Mouse (Mus musculus) T-helper 2 cell (primary cell): ENCODE measurements around the gene Gpc6.

Source experiments
- in situ Hi-C: fragments of 300-600 bp; cut with MboI, MseI; formaldehyde crosslinking; loops from one replicate; pipeline ENCODE4 v1.15.1; 2025; ENCODE audit warnings: high pct_unique_total_duplicates

The Gpc6 gene

GRCm38 (mm10) chr14:117918724-117919123 is 993.6 kb downstream of the Gpc6 start:
- in situ Hi-C loops, result no loop called here

DNA sequence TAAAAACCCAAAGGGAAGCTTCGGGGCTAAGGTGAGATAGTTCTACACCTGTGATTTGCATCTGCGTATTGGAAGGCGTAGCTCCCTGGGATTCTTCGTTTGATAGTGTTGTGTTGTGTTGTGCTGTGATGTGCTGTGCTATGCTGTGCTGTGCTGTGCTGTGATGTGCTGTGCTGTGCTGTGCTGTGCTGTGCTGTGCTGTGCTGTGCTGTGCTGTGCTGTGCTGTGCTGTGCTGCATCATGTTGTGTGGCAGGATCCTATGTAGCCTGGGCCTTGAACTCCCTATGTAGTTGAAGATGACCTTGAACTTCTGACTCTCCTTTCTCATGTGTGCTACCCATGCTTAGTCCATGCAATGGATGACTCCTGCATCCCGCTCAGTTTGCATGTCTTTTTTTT is 994.5 kb downstream of the Gpc6 start:
- in situ Hi-C loops, result no loop called here

- in situ Hi-C loops, result no loop called here
Measured at GRCm38 (mm10) chr14:117921393-117922014, 996.4 kb downstream of the Gpc6 start.

GRCm38 (mm10) chr14:117923667-117924066 is 998.6 kb downstream of the Gpc6 start:
- in situ Hi-C loops, result no loop called here

GRCm38 (mm10) chr14:117930105-117930847 is 1005.2 kb downstream of the Gpc6 start:
- in situ Hi-C loops, result no loop called here

GRCm38 (mm10) chr14:117930848-117931816 is 1006.0 kb downstream of the Gpc6 start:
- in situ Hi-C loops, result no loop called here

- in situ Hi-C loops, result no loop called here
Measured at GRCm38 (mm10) chr14:117932163-117932851, 1007.2 kb downstream of the Gpc6 start.

DNA sequence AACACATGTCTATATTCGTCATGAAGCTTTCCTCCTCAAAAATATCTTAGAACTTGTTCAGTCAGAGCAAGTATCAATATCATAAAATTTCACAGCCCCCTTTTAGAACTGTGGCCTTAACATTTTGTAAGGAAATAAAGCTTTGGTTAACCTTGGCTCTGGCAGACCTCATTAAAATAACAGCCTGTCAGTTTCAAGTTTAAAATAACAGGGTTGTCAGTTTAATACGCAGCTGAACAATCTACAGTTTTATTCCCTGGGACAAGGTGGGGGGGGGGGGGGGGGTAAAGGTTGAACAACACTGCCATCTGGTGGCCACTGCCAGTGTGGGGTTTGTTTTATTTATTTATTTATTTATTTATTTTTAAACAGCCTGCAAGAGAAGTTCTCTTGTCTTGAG is 1013.4 kb downstream of the Gpc6 start:
- in situ Hi-C loops, result no loop called here

DNA sequence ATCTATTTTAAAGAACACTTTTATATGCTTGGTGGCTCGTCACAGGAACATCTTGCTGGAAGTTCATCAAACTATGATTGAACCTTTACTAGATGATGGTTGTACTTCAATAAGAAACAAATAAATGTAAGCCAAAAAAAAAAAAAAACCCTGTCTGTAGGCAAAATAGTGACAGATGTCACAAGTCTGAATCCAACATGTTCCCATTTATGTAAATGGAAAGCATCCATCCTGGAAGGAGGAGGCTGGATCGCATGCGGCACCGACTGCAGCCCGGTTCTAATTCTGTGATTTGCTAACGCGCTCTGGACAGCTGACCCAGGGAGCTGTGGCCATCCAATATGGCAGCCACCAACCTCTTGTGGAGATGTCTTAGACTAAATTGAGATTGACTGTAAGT is 1014.4 kb downstream of the Gpc6 start:
- in situ Hi-C loops, result no loop called here

- in situ Hi-C loops, result no loop called here
Measured at GRCm38 (mm10) chr14:117945920-117946503, 1020.9 kb downstream of the Gpc6 start.

- in situ Hi-C loops, result no loop called here
Measured at GRCm38 (mm10) chr14:117951265-117951664, 1026.2 kb downstream of the Gpc6 start.

DNA sequence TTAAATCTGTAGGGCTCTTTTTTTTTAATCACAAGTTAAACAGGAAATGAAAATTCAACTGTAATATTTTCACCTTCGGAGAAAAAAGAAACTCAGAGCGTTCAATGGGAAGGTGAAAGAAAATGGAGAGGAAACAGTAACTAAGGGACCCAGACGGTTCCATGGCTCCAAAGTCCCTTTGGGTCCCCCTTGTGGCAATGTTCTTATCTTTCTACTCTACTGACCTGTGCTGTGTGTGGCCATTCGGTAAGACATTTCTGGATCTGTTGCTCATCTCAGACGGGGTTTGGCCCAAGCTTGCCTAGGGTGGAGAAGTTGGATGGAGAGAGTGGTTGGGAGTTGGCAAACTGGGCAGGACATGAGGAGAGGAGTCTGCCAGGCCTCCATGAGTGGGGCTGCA is 1026.6 kb downstream of the Gpc6 start:
- in situ Hi-C loops, result no loop called here

DNA sequence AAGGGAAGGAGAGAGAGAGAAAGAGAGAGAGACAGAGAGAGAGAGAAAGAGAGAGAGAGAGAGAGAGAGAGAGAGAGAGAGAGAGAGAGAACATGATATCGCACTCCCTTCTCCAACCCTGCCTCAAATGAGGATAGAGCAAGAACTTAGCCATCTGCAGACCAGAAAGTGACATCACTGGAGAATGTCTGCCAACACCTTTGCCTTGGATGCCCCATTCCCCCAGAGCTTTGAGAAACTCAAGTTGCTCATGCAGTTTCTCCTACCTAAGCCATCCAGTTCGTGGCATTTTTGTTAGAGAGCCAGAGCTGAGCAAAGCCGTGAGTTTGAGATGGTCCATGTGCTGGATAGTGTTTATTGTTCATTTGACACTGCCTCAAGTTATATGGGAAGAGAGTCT is 1030.9 kb downstream of the Gpc6 start:
- in situ Hi-C loops, result no loop called here

DNA sequence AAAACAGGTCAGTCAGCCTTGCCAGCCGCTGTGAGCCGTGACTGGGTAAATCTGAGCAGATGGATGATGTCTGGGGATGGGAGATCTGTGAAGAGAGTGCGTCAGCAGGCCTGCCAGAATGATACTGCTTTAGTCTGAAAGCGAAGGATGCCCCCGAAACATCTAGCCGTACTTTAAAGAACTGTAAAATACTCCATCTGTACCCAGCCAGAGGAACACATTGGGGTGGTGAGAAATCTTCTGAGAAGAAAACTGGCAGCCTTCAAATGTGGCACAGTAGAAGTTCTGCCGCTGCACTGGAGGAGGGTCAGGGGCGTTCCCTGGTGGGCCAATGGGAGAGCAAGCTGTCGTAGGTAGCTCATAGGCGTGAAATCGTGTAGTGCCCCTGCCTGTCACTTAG is 1033.3 kb downstream of the Gpc6 start:
- in situ Hi-C loops, result no loop called here

DNA sequence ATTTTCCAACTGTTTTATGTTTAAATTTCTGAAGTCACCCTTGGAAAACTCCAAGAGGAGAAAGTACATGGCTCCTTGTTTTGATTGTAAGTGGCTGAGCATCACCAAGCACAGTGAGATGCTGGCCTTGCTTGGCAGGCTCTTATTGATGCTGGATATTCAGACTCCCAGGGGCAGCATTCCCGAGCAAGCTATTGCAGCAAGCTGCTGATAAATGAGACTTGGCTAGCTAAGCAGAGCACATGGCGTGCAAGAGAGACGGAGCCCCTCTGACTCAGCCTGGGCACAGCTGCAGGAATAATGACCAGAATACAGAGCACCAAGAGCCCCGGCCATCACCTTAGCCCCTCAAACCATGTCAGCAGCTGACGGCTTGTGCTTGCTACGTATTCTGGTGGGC is 1036.2 kb downstream of the Gpc6 start:
- in situ Hi-C loops, result no loop called here

DNA sequence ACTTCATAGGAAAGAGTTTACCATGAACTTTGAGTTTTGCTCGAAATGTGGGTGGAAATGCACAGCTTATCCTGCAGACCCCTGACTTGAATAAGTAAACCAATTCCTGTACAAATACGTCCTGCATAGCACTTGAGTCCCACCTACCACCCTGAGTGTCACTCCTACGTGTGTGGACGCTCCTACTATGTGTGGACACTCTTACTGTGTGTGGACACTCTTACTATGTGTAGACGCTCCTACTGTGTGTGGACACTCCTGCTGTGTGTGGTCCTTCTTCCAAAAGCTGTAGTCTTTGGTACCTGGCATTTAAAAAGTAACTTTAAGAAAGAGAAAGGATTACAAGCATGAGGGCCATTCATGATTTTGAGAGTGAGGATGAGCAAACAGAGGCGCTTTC is 1036.7 kb downstream of the Gpc6 start:
- in situ Hi-C loops, result no loop called here

GRCm38 (mm10) chr14:117962453-117962852 is 1037.3 kb downstream of the Gpc6 start:
- in situ Hi-C loops, result no loop called here

DNA sequence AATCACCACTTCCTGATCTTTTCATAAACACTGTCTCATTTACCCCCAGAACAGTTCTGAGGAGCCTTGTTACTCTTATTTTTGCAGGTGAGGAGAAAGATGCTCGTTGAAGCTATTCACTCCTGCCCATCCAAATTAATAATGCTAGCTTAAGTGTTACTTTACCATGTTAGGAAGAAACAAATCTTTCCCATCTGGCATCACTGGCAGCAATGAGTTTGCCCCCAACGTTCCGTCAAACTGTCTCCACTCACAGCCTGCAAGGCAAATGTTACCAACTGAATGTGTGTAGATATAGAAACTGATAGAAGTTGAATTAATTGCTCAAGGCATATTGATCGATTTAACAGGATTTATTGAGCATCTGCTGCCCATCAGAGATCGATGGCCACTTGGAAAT is 1047.5 kb downstream of the Gpc6 start:
- in situ Hi-C loops, result no loop called here

DNA sequence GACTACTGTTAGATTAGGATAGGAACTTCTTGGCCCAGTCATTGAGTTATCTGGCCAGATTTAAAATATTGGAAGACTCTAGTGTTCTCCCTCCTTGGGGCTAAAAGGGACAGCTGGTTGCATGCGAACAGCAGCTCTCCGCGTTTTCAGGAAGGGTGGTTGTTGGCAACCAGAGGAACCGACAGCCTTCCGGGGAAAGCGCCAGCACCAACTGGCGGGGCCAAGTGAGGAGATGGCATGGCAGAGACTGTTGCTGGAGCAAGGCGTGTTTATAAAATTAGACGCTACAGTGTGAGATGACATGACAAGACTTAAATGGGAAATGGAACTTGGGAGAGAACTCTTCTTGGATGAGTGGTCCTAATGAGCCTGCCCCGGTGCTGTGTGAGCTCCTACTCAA is 1056.4 kb downstream of the Gpc6 start:
- in situ Hi-C loops, result no loop called here

DNA sequence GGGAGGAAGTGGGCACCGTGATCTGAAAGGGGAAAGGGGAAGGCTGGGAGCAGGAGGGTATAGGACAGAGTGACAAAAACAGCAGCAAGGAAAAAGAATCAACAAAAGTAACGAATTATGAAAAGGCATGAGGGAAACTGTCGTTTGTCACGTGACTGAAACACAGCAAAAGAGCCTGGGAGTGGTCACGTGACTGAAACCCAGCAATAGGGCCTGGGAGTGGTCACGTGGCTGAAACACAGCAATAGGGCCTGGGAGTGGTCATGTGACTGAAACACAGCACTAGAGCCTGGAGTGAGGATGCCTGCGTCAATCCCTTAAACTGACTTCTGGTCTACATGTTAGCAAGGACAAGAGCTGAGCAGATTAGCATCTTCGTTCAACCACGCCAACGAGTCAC is 1063.3 kb downstream of the Gpc6 start:
- in situ Hi-C loops, result no loop called here

- in situ Hi-C loops, result no loop called here
Measured at GRCm38 (mm10) chr14:117990203-117990602, 1065.1 kb downstream of the Gpc6 start.
